Mouse (Mus musculus): ENCODE data around the gene Proser1.

DNA sequence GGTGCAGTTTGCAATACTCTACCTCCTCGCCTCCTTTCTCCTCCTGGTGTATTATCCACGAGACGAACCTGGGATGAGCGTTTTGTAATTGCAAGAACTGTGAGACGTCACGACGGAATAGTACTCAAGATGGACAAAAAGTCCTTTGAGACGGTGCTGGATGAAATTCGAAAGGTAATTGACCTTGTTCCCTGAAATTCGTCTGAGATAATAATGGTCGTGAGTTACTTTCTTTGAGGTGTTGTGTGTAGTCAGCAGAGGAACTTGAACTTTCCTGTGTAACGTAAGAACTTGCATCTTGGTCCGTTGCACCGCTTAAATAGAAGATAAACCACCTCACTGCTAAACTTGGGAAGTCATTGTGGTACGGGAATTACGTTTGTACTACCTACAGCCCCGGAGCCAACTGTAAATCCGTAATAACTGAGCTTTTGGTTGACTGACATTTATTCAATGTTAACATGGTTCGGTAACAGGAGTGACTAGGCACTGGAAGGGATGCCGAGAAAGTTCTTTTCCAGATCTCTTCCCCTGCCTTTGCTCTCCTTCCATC is 756 bp downstream of the Proser1 start:
- no peak for TF ChIP-seq CTCF (IDR thresholded peaks at IDR 0.05; ENCODE audit: borderline replicate concordance, control insufficient read depth, extremely low read depth, insufficient read depth, low read length, poor library complexity)
- TF ChIP-seq POLR2A (IDR thresholded peaks at IDR 0.05; ENCODE audit: control insufficient read depth, extremely low read depth, insufficient read depth, low read length, poor library complexity), result no peak
